In the genomic region with DNA sequence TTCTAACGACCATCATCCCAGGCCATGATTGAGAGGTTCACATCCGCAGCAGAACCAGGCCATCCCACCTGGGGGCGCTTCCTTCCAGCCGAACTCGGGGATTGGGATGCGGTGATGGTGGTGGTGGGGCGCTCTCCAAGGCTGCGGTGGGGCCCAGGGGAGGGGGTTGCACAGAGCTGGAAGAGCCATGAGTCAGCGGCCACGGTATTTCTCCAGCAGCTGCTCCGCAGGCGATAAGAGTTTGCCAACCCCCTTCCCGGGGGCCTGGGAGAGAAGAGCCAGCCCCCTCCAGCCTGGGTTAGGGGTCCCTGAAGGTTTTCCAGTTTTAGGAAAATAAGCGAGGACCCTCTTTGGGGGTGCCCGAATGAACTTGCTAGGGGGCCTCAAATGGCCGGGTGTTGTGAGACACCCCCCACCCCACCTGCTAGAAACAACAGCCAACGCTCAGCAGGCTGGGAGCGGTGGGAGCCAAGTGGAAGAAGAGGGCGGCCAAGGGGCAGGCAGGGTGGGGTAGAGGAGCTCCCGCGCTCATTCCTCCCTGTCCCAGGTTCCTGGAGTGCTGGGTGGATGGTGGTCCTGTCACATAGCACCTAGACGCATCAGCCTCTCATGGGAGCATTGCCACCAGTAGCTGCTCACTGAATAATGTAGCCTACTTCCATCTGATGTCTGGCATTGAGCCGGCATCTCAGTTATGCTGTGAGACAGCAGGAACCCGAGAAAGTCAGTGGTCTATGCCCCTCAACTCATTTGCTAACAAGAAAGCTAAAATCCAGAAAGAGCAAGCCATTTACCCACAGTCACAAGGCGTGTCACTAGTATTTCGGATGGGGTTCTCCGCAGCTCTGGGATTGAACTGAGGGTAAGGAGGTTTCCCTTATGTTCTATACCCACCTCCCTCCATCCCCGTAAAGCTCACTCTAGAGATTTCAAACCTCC, we compare ENCODE assay signal across 8 mouse cellular contexts. TPM values are rescaled to one million over a fixed set of nuclear protein-coding genes. Genes with fewer than 3 reads are reported as not detected.
DNase-seq lines count a peak whose midpoint lies in the region; ATAC-seq and TF ChIP-seq lines count a peak whose summit lies in the region.

No protein-coding gene starts in this region.

- H3K4me2 ChIP-seq in intestine, embryonic 15.5 days (replicated peaks), result peak overlapping the region; percentile 94
- peak overlapping the region; percentile 86 for H3K4me2 ChIP-seq in liver, postnatal 0 days (ENCODE audit: low read depth, low read length)

- H3K4me1 ChIP-seq in G1E (ENCODE audit: insufficient read depth, low read depth, low read length), result peaks cover 26% of the 10 kb centered on the region
- H3K4me1 ChIP-seq in cortical plate, adult 2 months (ENCODE audit: control insufficient read depth, insufficient read depth, low read length), result peaks cover 6% of the 10 kb centered on the region; the same call in 1 of the 2 replicates
- H3K4me1 ChIP-seq in intestine, embryonic 15.5 days (replicated peaks), result peaks cover 35% of the 10 kb centered on the region
- peaks cover 23% of the 10 kb centered on the region for H3K4me1 ChIP-seq in liver, postnatal 0 days (ENCODE audit: insufficient read depth)

- WGBS in intestine, embryonic 15.5 days, result 1% methylated on average over 28 of the region's 28 CpGs
- 3% methylated on average over 28 of the region's 28 CpGs for WGBS in liver, postnatal 0 days (ENCODE audit: insufficient replicate concordance)

- TF ChIP-seq CTCF in G1E (IDR thresholded peaks at IDR 0.05; ENCODE audit: low read depth, low read length), result no peak
- TF ChIP-seq CTCF in cortical plate, adult 2 months (IDR thresholded peaks at IDR 0.05; ENCODE audit: extremely low read depth, insufficient read depth, low read length), result peak; percentile 52
- TF ChIP-seq CTCF in liver, postnatal 0 days (IDR thresholded peaks at IDR 0.05; ENCODE audit: low read depth), result peak; percentile 57

- no peak for TF ChIP-seq POLR2A in cortical plate, adult 2 months (IDR thresholded peaks at IDR 0.05; ENCODE audit: extremely low read depth, insufficient read depth, low read length)

- H3K9me3 ChIP-seq in G1E (replicated peaks), result no peaks in the 10 kb centered on the region
- no peaks in the 10 kb centered on the region for H3K9me3 ChIP-seq in intestine, embryonic 15.5 days
- no peaks in the 10 kb centered on the region for H3K9me3 ChIP-seq in liver, postnatal 0 days (ENCODE audit: low read length)

- H3K27ac ChIP-seq in cortical plate, adult 2 months (ENCODE audit: insufficient read depth, low read length), result peak overlapping the region; percentile 51; the same call in 1 of the 2 replicates
- H3K27ac ChIP-seq in intestine, embryonic 15.5 days, result peak overlapping the region; percentile 91
- peak overlapping the region; percentile 31; the same call in 1 of the 2 replicates for H3K27ac ChIP-seq in liver, postnatal 0 days (ENCODE audit: low read depth)

- DNase-seq in 3134 (ENCODE audit: extremely low read depth, insufficient read length, low spot score) (peak; percentile 72), G1E (ENCODE audit: low spot score) (peak; percentile 16)
- DNase-seq in gastrocnemius, postnatal 25 days, result peak; percentile 34
- peak; percentile 56 for DNase-seq in liver, postnatal 0 days
- peak; percentile 63 for DNase-seq in ovary, postnatal 14 days (ENCODE audit: low spot score)
- no peak for DNase-seq in c-Kit-positive CD71-positive TER-119-positive erythroid progenitor cells, embryonic 14.5 days (ENCODE audit: low spot score)

- ATAC-seq in G1E (ENCODE audit: extremely low read depth, insufficient number of reproducible peaks, low FRiP score, poor library complexity, severe bottlenecking), result no peak
- ATAC-seq in intestine, embryonic 15.5 days, result peak; percentile 31
- no peak for ATAC-seq in liver, postnatal 0 days

- H3K36me3 ChIP-seq in G1E (replicated peaks), result no peaks in the 10 kb centered on the region
- no peaks in the 10 kb centered on the region for H3K36me3 ChIP-seq in intestine, embryonic 15.5 days
- no peaks in the 10 kb centered on the region for H3K36me3 ChIP-seq in liver, postnatal 0 days (replicated peaks; ENCODE audit: insufficient read depth, low read length)

- peak overlapping the region; percentile 71; the same call in 1 of the 2 replicates for H3K4me3 ChIP-seq in G1E (ENCODE audit: low read depth, low read length)
- H3K4me3 ChIP-seq in cortical plate, adult 2 months (ENCODE audit: insufficient read depth, low read length), result peak overlapping the region; percentile 69
- peak overlapping the region; percentile 53 for H3K4me3 ChIP-seq in intestine, embryonic 15.5 days (replicated peaks)
- H3K4me3 ChIP-seq in liver, postnatal 0 days (ENCODE audit: low read depth, low read length), result peak overlapping the region; percentile 49

- peak overlapping the region; percentile 48 for H3K9ac ChIP-seq in intestine, embryonic 15.5 days
- peak overlapping the region; percentile 39; the same call in 1 of the 2 replicates for H3K9ac ChIP-seq in liver, postnatal 0 days (replicated peaks)

- no peak for TF ChIP-seq EP300 in liver, postnatal 0 days (IDR thresholded peaks at IDR 0.05; ENCODE audit: low read depth)

- H3K27me3 ChIP-seq in G1E (ENCODE audit: insufficient read depth, low read length), result peaks cover 51% of the 10 kb centered on the region
- H3K27me3 ChIP-seq in intestine, embryonic 15.5 days (replicated peaks), result no peaks in the 10 kb centered on the region
- peaks cover 7% of the 10 kb centered on the region; the same call in 1 of the 2 replicates for H3K27me3 ChIP-seq in liver, postnatal 0 days (ENCODE audit: insufficient read depth, low read length)

RNA-seq across cellular contexts. Expression of a gene that starts 17.1 kb away (rescaled TPM):
- total RNA-seq in G1E (2014; fragmentation: Nextera tagmentation) (2.5 and 2.8 TPM in 2 replicates), G1E (2017) (1.4 and 1.5 TPM in 2 replicates)
- 1.1 and 1.4 TPM in 2 replicates for polyA plus RNA-seq in G1E (2012)
- polyA plus RNA-seq in cortical plate, adult 2 months (2012; rRNA removed), result 0.74 and 0.98 TPM in 2 replicates
- 10 to 100 TPM in 1 of 2 experiments, 1 to 10 TPM in 1; 8.0 to 10.3 TPM for total RNA-seq in gastrocnemius, postnatal 25 days (2021)
- 16.8 and 18.7 TPM in 2 replicates for polyA plus RNA-seq in intestine, embryonic 15.5 days (2015; fragmentation: Nextera tagmentation; extraction: Ambion mirVana)
- polyA plus RNA-seq in liver, postnatal 0 days (2015; fragmentation: Nextera tagmentation; extraction: Ambion mirVana), result 0.63 TPM in 2 replicates

RNA-seq across cellular contexts. Expression of a gene that starts 31.6 kb away (rescaled TPM):
- total RNA-seq in G1E (2014; fragmentation: Nextera tagmentation) (290 and 308 TPM in 2 replicates), G1E (2017) (115 and 146 TPM in 2 replicates)
- 403 and 416 TPM in 2 replicates for polyA plus RNA-seq in G1E (2012)
- polyA plus RNA-seq in cortical plate, adult 2 months (2012; rRNA removed), result 550 and 668 TPM in 2 replicates
- 10 to 100 TPM; 32.3 to 34.8 TPM for total RNA-seq in gastrocnemius, postnatal 25 days (2021)
- polyA plus RNA-seq in intestine, embryonic 15.5 days (2015; fragmentation: Nextera tagmentation; extraction: Ambion mirVana), result 60.3 and 76.1 TPM in 2 replicates
- 13.9 and 15.9 TPM in 2 replicates for polyA plus RNA-seq in liver, postnatal 0 days (2015; fragmentation: Nextera tagmentation; extraction: Ambion mirVana)

Comparison
In these comparisons a context has a peak if more than half of its experiments do, and no peak if none do; other contexts are left out.
1. H3K27ac ChIP-seq: peak in every context shown above with its lines; median percentile 91 in intestine, embryonic 15.5 days; 51 in cortical plate, adult 2 months; 31 in liver, postnatal 0 days.